ENCODE assay signal across 7 mouse cellular contexts in genomic region chr13:68998918-68999801, GRCm38 (mm10). TPM values are rescaled to one million over a fixed set of nuclear protein-coding genes. Genes with fewer than 3 reads are reported as not detected.
DNase-seq lines count a peak whose midpoint lies in the region; ATAC-seq lines count a peak whose summit lies in the region.

Adcy2 (minus strand) TSS chr13:68999541.

- peak; percentile 60 for DNase-seq in R1 (ENCODE audit: low read depth, low spot score)
- DNase-seq in brain, adult 2 months (ENCODE audit: low read depth, low spot score) = peak; percentile 62
- peak in 1 of 2 experiments; percentile 67 for DNase-seq in frontal cortex, adult 2 months (ENCODE audit: extremely low spot score in 1 of 2, low spot score in 1 of 2)
- peak; percentile 75 for DNase-seq in hindbrain, embryonic 14.5 days (ENCODE audit: low spot score)
- peak; percentile 81 for DNase-seq in limb, embryonic 11.5 days (ENCODE audit: low spot score)
- DNase-seq in midbrain, embryonic 14.5 days = peak; percentile 86
- DNase-seq in testis, postnatal 14 days (ENCODE audit: low spot score) = peak; percentile 63

- H3K27me3 ChIP-seq in hindbrain, embryonic 14.5 days (ENCODE audit: control insufficient read depth, insufficient read depth, low read length) = 0 out of 2 replicates have a peak, but pooled peaks cover 3% of the 10 kb centered on the region
- H3K27me3 ChIP-seq in limb, embryonic 11.5 days (ENCODE audit: control insufficient read depth, insufficient read depth, low read length) = peaks cover 11% of the 10 kb centered on the region
- H3K27me3 ChIP-seq in midbrain, embryonic 14.5 days (ENCODE audit: control insufficient read depth, insufficient read depth, low read length) = peaks cover 27% of the 10 kb centered on the region

- H3K9me3 ChIP-seq in hindbrain, embryonic 14.5 days (ENCODE audit: control insufficient read depth, low read length) = no peaks in the 10 kb centered on the region
- no peaks in the 10 kb centered on the region for H3K9me3 ChIP-seq in limb, embryonic 11.5 days (ENCODE audit: control insufficient read depth, low read length)
- H3K9me3 ChIP-seq in midbrain, embryonic 14.5 days (ENCODE audit: control insufficient read depth, low read length) = no peaks in the 10 kb centered on the region

- peak within 1 kb of the TSS; percentile 59 for H3K4me3 ChIP-seq in hindbrain, embryonic 14.5 days (replicated peaks; ENCODE audit: low read length)
- H3K4me3 ChIP-seq in limb, embryonic 11.5 days (ENCODE audit: low read depth, low read length) = peak within 1 kb of the TSS; percentile 55
- H3K4me3 ChIP-seq in midbrain, embryonic 14.5 days (replicated peaks; ENCODE audit: low read depth, low read length) = peak within 1 kb of the TSS; percentile 55

- peak within 1 kb of the TSS; percentile 23 for H3K27ac ChIP-seq in hindbrain, embryonic 14.5 days
- 0 out of 2 replicates have a peak within 1 kb of the TSS, but pooled peaks have one; percentile 30 for H3K27ac ChIP-seq in limb, embryonic 11.5 days (replicated peaks; ENCODE audit: low read depth, low read length)
- peak within 1 kb of the TSS; percentile 37; the same call in 1 of the 2 replicates for H3K27ac ChIP-seq in midbrain, embryonic 14.5 days (replicated peaks; ENCODE audit: low read depth, low read length)

- WGBS in hindbrain, embryonic 14.5 days = under 1% methylated on average over 88 of the region's 106 CpGs
- WGBS in limb, embryonic 11.5 days = under 1% methylated on average over 49 of the region's 106 CpGs
- 1% methylated on average over 88 of the region's 106 CpGs for WGBS in midbrain, embryonic 14.5 days

- H3K4me1 ChIP-seq in hindbrain, embryonic 14.5 days (replicated peaks; ENCODE audit: control insufficient read depth, insufficient read depth, low read length) = peaks cover 4% of the 10 kb centered on the region; the same call in 1 of the 2 replicates
- H3K4me1 ChIP-seq in limb, embryonic 11.5 days (ENCODE audit: control insufficient read depth, insufficient read depth, low read length) = no peaks in the 10 kb centered on the region
- peaks cover 14% of the 10 kb centered on the region; the same call in 1 of the 2 replicates for H3K4me1 ChIP-seq in midbrain, embryonic 14.5 days (ENCODE audit: control insufficient read depth, insufficient read depth, low read length)

- H3K4me2 ChIP-seq in hindbrain, embryonic 14.5 days (replicated peaks) = peak within 1 kb of the TSS; percentile 81
- peak within 1 kb of the TSS; percentile 93 for H3K4me2 ChIP-seq in limb, embryonic 11.5 days (ENCODE audit: low read depth, severe bottlenecking)
- peak within 1 kb of the TSS; percentile 95 for H3K4me2 ChIP-seq in midbrain, embryonic 14.5 days (ENCODE audit: low read length)

- no peaks in the 10 kb centered on the region for H3K36me3 ChIP-seq in hindbrain, embryonic 14.5 days (replicated peaks; ENCODE audit: control insufficient read depth, insufficient read depth)
- no peaks in the 10 kb centered on the region for H3K36me3 ChIP-seq in limb, embryonic 11.5 days (ENCODE audit: control insufficient read depth, insufficient read depth, low read length)
- no peaks in the 10 kb centered on the region for H3K36me3 ChIP-seq in midbrain, embryonic 14.5 days (ENCODE audit: control insufficient read depth, insufficient read depth, low read length)

- peak within 1 kb of the TSS; percentile 66 for H3K9ac ChIP-seq in hindbrain, embryonic 14.5 days
- H3K9ac ChIP-seq in limb, embryonic 11.5 days (ENCODE audit: low read length) = peak within 1 kb of the TSS; percentile 70
- H3K9ac ChIP-seq in midbrain, embryonic 14.5 days (replicated peaks; ENCODE audit: low read length) = peak within 1 kb of the TSS; percentile 64

- ATAC-seq in hindbrain, embryonic 14.5 days (ENCODE audit: low FRiP score) = peak; percentile 85
- ATAC-seq in limb, embryonic 11.5 days (ENCODE audit: insufficient number of reproducible peaks, low FRiP score, low TSS enrichment, low read depth) = peak; percentile 88
- ATAC-seq in midbrain, embryonic 14.5 days (ENCODE audit: low FRiP score, low TSS enrichment) = peak; percentile 85

RNA-seq across cellular contexts. Expression of gene Adcy2, which starts in this region (rescaled TPM):
- polyA plus RNA-seq in frontal cortex, adult 2 months (2012; rRNA removed) = 105 and 107 TPM in 2 replicates
- 15.7 and 16.7 TPM in 2 replicates for polyA plus RNA-seq in hindbrain, embryonic 14.5 days (2014; fragmentation: Nextera tagmentation; extraction: Ambion mirVana)
- polyA plus RNA-seq in limb, embryonic 11.5 days (2014; fragmentation: Nextera tagmentation; extraction: Ambion mirVana) = 3.1 and 3.9 TPM in 2 replicates
- 6.7 and 7.4 TPM in 2 replicates for polyA plus RNA-seq in midbrain, embryonic 14.5 days (2014; fragmentation: Nextera tagmentation; extraction: Ambion mirVana)
